Comparison of ENCODE assay signal across 8 mouse cellular contexts in genomic region chr5:120117161-120117560, GRCm38 (mm10). TPM values are rescaled to one million over a fixed set of nuclear protein-coding genes. Genes with fewer than 3 reads are reported as not detected.
DNase-seq lines count a peak whose midpoint lies in the region; ATAC-seq and TF ChIP-seq lines count a peak whose summit lies in the region.
"Not testable (repeated sequence)": the region's sequence is repeated elsewhere in the genome, so short reads cannot be mapped to it uniquely, and the experiment has no call there.

No protein-coding gene starts in this region.

- ATAC-seq in forebrain, embryonic 14.5 days; heart, postnatal 0 days (ENCODE audit: insufficient read depth, low read depth); kidney, embryonic 14.5 days (ENCODE audit: low FRiP score, low TSS enrichment); liver, embryonic 12.5 days; midbrain, embryonic 11.5 days (ENCODE audit: low FRiP score): not testable (repeated sequence)

- peaks cover 10% of the 10 kb centered on the region for H3K79me3 ChIP-seq in C2C12 (ENCODE audit: low read depth)

- WGBS in forebrain, embryonic 14.5 days = 49% methylated on average over 3 of the region's 3 CpGs
- WGBS in heart, postnatal 0 days = 55% methylated on average over 3 of the region's 3 CpGs
- 43% methylated on average over 3 of the region's 3 CpGs for WGBS in kidney, embryonic 14.5 days
- 29% methylated on average over 3 of the region's 3 CpGs for WGBS in liver, embryonic 12.5 days (ENCODE audit: insufficient replicate concordance)
- WGBS in midbrain, embryonic 11.5 days = 52% methylated on average over 3 of the region's 3 CpGs
- 50% methylated on average over 3 of the region's 3 CpGs for WGBS in small intestine, adult 2 months

- not testable (repeated sequence) for H3K9me3 ChIP-seq in forebrain, embryonic 14.5 days (replicated peaks; ENCODE audit: control insufficient read depth, low read length); heart, postnatal 0 days (replicated peaks; ENCODE audit: control insufficient read depth, low read length); kidney, embryonic 14.5 days (ENCODE audit: control insufficient read depth, low read length); liver, embryonic 12.5 days (replicated peaks); midbrain, embryonic 11.5 days (ENCODE audit: control insufficient read depth, low read length)

- peak overlapping the region; percentile 93 for H3K4me3 ChIP-seq in C2C12 (ENCODE audit: insufficient read depth, poor library complexity, severe bottlenecking)
- peak overlapping the region; percentile 73; the same call in 1 of the 2 replicates for H3K4me3 ChIP-seq in cortical plate, adult 2 months (ENCODE audit: insufficient read depth, low read length)
- peak overlapping the region; percentile 75 for H3K4me3 ChIP-seq in forebrain, embryonic 14.5 days (ENCODE audit: low read depth, low read length)
- peak overlapping the region; percentile 86 for H3K4me3 ChIP-seq in heart, postnatal 0 days (ENCODE audit: low read depth, low read length)
- peak overlapping the region; percentile 92 for H3K4me3 ChIP-seq in kidney, embryonic 14.5 days (ENCODE audit: low read length)
- peak overlapping the region; percentile 86 for H3K4me3 ChIP-seq in liver, embryonic 12.5 days
- H3K4me3 ChIP-seq in midbrain, embryonic 11.5 days (ENCODE audit: low read depth, low read length) = peak overlapping the region; percentile 82
- H3K4me3 ChIP-seq in small intestine, adult 2 months (ENCODE audit: low read depth, low read length) = 0 out of 2 replicates have a peak overlapping the region, but pooled peaks have one; percentile 79

- not testable (repeated sequence) for TF ChIP-seq POLR2A in cortical plate, adult 2 months (IDR thresholded peaks at IDR 0.05; ENCODE audit: extremely low read depth, insufficient read depth, low read length); small intestine, adult 2 months (IDR thresholded peaks at IDR 0.05; ENCODE audit: low read depth, low read length)

- peak overlapping the region; percentile 92 for H3K4me2 ChIP-seq in forebrain, embryonic 14.5 days (ENCODE audit: low read length)
- H3K4me2 ChIP-seq in heart, postnatal 0 days (ENCODE audit: low read depth, low read length) = peak overlapping the region; percentile 87
- H3K4me2 ChIP-seq in kidney, embryonic 14.5 days (replicated peaks; ENCODE audit: low read depth, low read length) = peak overlapping the region; percentile 87
- H3K4me2 ChIP-seq in liver, embryonic 12.5 days = peak overlapping the region; percentile 87
- peak overlapping the region; percentile 89 for H3K4me2 ChIP-seq in midbrain, embryonic 11.5 days

- H3ac ChIP-seq in C2C12 (ENCODE audit: control insufficient read depth, insufficient read length, low read depth) = not testable (repeated sequence)

- not testable (repeated sequence) for TF ChIP-seq EP300 in heart, postnatal 0 days (IDR thresholded peaks at IDR 0.05; ENCODE audit: low read depth)

- not testable (repeated sequence) for H3K9ac ChIP-seq in forebrain, embryonic 14.5 days (ENCODE audit: low read length); heart, postnatal 0 days (replicated peaks; ENCODE audit: low read depth, low read length); kidney, embryonic 14.5 days (ENCODE audit: low read depth, low read length); midbrain, embryonic 11.5 days (ENCODE audit: low read length)
- peak overlapping the region; percentile 73; the same call in 1 of the 2 replicates for H3K9ac ChIP-seq in liver, embryonic 12.5 days

- H3K79me2 ChIP-seq in C2C12 (ENCODE audit: control insufficient read depth, insufficient read depth) = peaks cover 19% of the 10 kb centered on the region

- H3K4me1 ChIP-seq in cortical plate, adult 2 months (ENCODE audit: control insufficient read depth, insufficient read depth, low read length); forebrain, embryonic 14.5 days (ENCODE audit: control insufficient read depth, insufficient read depth, low read length); heart, postnatal 0 days (ENCODE audit: control insufficient read depth, insufficient read depth); kidney, embryonic 14.5 days (ENCODE audit: control insufficient read depth, insufficient read depth, low read length); midbrain, embryonic 11.5 days (ENCODE audit: control insufficient read depth, insufficient read depth, low read length); small intestine, adult 2 months (ENCODE audit: control insufficient read depth, insufficient read depth, insufficient read length, low read length): not testable (repeated sequence)
- H3K4me1 ChIP-seq in liver, embryonic 12.5 days = peaks cover 21% of the 10 kb centered on the region

- TF ChIP-seq CTCF in C2C12 (IDR thresholded peaks at IDR 0.05; ENCODE audit: control insufficient read depth, insufficient read depth, insufficient read length); cortical plate, adult 2 months (IDR thresholded peaks at IDR 0.05; ENCODE audit: extremely low read depth, insufficient read depth, low read length); heart, postnatal 0 days (IDR thresholded peaks at IDR 0.05; ENCODE audit: low read depth); small intestine, adult 2 months (IDR thresholded peaks at IDR 0.05; ENCODE audit: extremely low read depth, insufficient read length, insufficient replicate concordance, low read depth, low read length): not testable (repeated sequence)

- peaks cover 29% of the 10 kb centered on the region for H3K36me3 ChIP-seq in C2C12 (ENCODE audit: control insufficient read depth, insufficient read depth)
- H3K36me3 ChIP-seq in forebrain, embryonic 14.5 days (ENCODE audit: control insufficient read depth, insufficient read depth, low read length) = peaks cover 33% of the 10 kb centered on the region
- peaks cover 36% of the 10 kb centered on the region for H3K36me3 ChIP-seq in heart, postnatal 0 days (replicated peaks; ENCODE audit: control insufficient read depth, insufficient read depth, low read length)
- peaks cover 36% of the 10 kb centered on the region for H3K36me3 ChIP-seq in kidney, embryonic 14.5 days (ENCODE audit: control insufficient read depth, insufficient read depth, low read length)
- peaks cover 39% of the 10 kb centered on the region for H3K36me3 ChIP-seq in liver, embryonic 12.5 days
- H3K36me3 ChIP-seq in midbrain, embryonic 11.5 days (ENCODE audit: control insufficient read depth, insufficient read depth, low read length) = not testable (repeated sequence)
- H3K36me3 ChIP-seq in small intestine, adult 2 months (ENCODE audit: control insufficient read depth, insufficient read depth, low read length) = peaks cover 15% of the 10 kb centered on the region

- not testable (repeated sequence) for DNase-seq in forebrain, embryonic 14.5 days (ENCODE audit: low spot score); heart, postnatal 0 days (ENCODE audit: low spot score)
- DNase-seq in midbrain, embryonic 11.5 days (ENCODE audit: low spot score, missing footprints) = peak; percentile 68

- not testable (repeated sequence) for H3K27ac ChIP-seq in cortical plate, adult 2 months (ENCODE audit: insufficient read depth, low read length); forebrain, embryonic 14.5 days (ENCODE audit: low read depth, low read length); heart, postnatal 0 days (ENCODE audit: low read depth); kidney, embryonic 14.5 days (ENCODE audit: low read depth, low read length); liver, embryonic 12.5 days; midbrain, embryonic 11.5 days (ENCODE audit: low read depth, low read length); small intestine, adult 2 months (ENCODE audit: insufficient read depth, low read depth, low read length)

- H3K27me3 ChIP-seq in C2C12 (ENCODE audit: control insufficient read depth, insufficient read depth, insufficient read length); forebrain, embryonic 14.5 days (replicated peaks; ENCODE audit: control insufficient read depth, insufficient read depth, low read length); heart, postnatal 0 days (ENCODE audit: control insufficient read depth, insufficient read depth, low read length); kidney, embryonic 14.5 days (ENCODE audit: control insufficient read depth, insufficient read depth, low read length); midbrain, embryonic 11.5 days (ENCODE audit: control insufficient read depth, insufficient read depth, low read length); small intestine, adult 2 months (ENCODE audit: control insufficient read depth, insufficient read depth, low read length): not testable (repeated sequence)
- peaks cover 17% of the 10 kb centered on the region; the same call in 1 of the 2 replicates for H3K27me3 ChIP-seq in liver, embryonic 12.5 days (replicated peaks)

RNA-seq across cellular contexts. Expression of gene Rbm19, which starts 0.9 kb away (rescaled TPM):
- polyA plus RNA-seq in C2C12 (2012; fragmentation: generic; extraction: Trizol) = 54.4 TPM
- polyA plus RNA-seq in cortical plate, adult 2 months (2012; rRNA removed) = 8.3 and 9.0 TPM in 2 replicates
- 12.8 and 15.0 TPM in 2 replicates for polyA plus RNA-seq in forebrain, embryonic 14.5 days (2014; fragmentation: Nextera tagmentation; extraction: Ambion mirVana)
- 19.5 and 20.8 TPM in 2 replicates for total RNA-seq in heart, postnatal 0 days (2014; rRNA removed; ENCODE audit: low replicate concordance)
- polyA plus RNA-seq in heart, postnatal 0 days (2015; fragmentation: Nextera tagmentation; extraction: Ambion mirVana) = 10.2 and 10.8 TPM in 2 replicates
- polyA plus RNA-seq in kidney, embryonic 14.5 days (2014; fragmentation: Nextera tagmentation; extraction: Ambion mirVana) = 17.9 and 20.9 TPM in 2 replicates
- polyA plus RNA-seq in liver, embryonic 12.5 days (2016; fragmentation: Nextera tagmentation; extraction: Ambion mirVana) = 24.4 and 30.2 TPM in 2 replicates
- polyA plus RNA-seq in midbrain, embryonic 11.5 days (2014; fragmentation: Nextera tagmentation; extraction: Ambion mirVana) = 23.0 and 24.5 TPM in 2 replicates
- polyA plus RNA-seq in small intestine, adult 2 months (2012; rRNA removed) = 8.6 and 9.2 TPM in 2 replicates
